Mouse (Mus musculus) heart, adult 18-20 months (tissue): ENCODE measurements around the gene Ankrd6. TPM values are rescaled to one million over a fixed set of nuclear protein-coding genes. Genes with fewer than 3 reads are reported as not detected.
A peak's percentile ranks its signal among the peaks of the same experiment; 100 is the strongest.

Experiments used
- DNase-seq, 2 experiments: peaks; one replicate each; pipeline ENCODE4 v3.0.0; 2021 to 2022; ENCODE audit warnings: mixed read lengths in 1 of 2
- total RNA-seq, 2 experiments: library from RNA; stranded (reverse); gene quantifications; 2 replicates each; pipeline ENCODE4 v1.2.3; 2021

Ankrd6 gene
- total RNA-seq, 2 experiments from 2014 or later: 4.8 to 5.9 TPM

DNA sequence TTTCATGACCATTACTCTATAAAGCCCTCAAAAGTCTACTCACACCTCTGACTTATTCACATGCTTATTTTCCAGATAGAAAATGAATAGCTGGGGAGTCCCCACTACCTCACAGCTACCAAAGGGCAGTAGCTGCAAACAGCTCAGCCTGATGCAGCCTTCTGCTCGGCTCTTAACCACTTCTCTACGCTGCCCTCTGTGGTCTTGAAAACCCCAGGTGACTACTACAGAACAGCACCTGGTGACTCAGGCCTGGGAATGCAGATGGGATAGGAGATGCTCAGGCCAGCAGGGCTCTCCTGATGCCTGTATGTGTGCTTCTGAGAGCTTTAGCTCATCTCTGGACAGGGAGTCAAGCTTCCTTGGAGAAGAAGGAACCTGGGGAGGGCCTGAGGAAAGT, 45.3 kb downstream of the Ankrd6 start:
- DNase-seq: no peak

DNA sequence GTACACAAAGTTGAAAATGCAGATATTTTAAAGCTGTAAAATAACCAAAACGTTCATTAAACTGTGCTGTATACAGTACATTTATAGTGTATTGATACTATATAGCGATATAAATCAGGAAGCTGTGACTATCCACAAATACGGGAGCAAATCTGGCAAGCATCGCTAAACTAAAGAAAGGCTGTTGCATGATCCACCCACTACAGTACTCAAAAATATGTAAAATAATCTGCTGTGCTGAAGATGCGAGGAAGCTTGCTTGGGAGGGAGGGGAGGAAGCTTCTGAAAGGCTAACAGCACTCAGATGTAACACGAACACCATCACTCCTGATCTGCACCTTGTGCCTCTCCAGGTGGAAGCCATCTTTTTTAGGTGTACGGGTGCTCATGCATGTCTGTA, 46.8 kb downstream of the Ankrd6 start:
- DNase-seq: no peak

DNA sequence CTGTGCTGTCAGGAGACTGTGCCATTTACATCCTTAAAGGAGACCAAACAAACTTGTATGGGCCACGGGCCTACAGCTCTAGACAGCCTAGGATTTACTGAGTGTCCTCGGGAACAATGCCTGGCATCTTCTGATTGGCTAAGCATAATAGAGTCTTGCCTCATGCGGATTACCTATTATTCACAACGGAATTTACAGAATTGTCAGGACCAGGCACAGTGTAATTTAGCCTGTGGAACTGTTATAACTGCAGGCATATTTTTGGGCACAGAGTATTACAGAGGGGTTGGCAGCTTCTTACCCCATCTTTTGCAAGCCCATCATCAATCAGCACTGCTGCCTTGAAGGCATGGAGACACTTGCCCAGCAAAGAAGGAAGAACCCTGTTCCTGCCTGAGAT, 51.6 kb downstream of the Ankrd6 start:
- DNase-seq: no peak

DNA sequence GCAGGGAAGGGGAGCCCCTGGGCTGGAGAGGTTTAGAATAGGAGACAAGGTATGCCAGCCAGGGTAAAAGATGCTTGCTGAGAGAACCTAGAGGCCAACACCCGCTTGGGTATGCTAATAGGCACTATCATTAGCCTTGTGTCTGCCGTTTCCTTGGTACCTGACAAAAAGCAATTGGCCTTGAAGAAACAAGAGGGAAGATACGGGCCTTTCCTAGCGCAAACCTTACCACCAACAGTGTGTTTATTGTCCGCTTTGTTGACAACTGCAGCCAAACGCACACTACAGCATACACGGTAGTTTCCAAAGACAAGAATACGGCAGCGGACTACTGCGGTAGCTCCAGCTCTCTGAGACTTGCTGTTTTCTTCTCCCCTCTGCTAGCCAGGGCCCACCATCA, 59.3 kb downstream of the Ankrd6 start:
- no peak for DNase-seq

DNA sequence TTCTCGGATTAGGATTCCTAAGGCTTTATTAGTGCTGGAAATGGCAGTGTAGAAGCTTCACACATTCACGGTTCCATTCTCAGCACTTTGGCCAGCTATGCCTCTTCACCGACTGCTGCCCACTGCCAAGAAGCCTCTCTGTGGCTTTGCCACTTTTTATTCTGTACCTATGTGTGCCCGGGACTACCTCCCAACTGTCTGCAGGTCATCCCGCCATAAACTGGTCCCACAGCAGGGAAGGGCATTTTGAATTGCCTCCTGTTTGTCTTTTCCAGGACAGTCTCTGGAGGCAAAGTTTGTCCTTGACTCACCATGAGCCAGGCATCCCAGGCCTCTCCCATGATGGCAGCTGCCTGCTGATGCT, 59.9 kb downstream of the Ankrd6 start:
- DNase-seq: no peak

DNA sequence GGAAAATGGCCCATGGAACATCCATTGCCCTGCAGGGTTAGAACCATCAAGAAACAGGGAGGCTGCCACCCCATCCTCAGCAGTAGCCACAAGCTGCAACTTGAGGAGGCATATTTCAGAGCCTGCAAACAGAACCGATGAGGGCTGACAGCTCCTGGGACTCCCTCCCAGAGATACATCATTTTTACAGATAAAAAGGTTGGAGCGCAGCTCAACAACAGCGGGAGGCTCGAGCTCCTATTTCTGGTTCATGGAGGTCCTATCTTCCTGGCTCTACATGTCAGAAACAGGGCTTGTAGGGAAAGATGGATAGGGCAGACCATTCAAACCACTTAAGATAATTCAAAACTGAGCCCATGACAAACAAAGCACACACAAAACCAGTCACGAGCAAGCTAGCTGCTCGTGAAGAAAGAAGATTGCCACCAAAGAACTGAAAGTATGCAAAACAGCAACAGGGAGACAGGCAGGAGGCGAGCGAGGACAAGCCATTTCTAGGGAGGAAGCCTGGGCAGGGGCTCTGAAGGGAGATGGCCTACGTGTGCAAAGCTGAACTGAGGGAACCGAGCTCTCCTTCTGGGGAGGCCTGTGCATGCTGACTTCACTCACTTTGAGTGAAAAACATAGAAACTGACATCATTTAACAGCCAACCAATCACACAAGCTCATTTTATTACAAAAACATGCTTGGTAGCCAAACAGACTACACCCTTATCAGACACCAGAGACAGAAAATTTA, 60.5 kb downstream of the Ankrd6 start:
- DNase-seq: peak; percentile 44 to 49

DNA sequence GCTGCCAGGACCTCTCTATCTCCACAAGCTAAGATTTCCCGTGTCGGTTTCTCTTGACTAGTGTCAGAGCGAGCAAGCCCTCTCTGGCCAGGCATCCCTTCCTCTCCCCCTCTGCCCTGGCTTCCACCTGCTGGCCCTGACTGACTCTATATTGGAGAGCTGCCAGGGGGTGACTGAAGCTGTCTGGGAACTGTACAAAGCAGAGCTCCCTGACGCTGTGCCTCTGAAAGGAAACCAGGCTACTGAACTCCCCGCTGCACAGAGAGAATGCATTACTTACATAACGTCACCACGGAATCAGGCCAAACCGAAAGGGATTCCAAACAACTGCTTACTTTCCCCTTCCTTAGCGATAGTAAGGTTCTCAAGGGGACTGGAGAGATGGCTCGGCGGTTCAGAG, 61.4 kb downstream of the Ankrd6 start:
- peak; percentile 81 to 82 for DNase-seq

DNA sequence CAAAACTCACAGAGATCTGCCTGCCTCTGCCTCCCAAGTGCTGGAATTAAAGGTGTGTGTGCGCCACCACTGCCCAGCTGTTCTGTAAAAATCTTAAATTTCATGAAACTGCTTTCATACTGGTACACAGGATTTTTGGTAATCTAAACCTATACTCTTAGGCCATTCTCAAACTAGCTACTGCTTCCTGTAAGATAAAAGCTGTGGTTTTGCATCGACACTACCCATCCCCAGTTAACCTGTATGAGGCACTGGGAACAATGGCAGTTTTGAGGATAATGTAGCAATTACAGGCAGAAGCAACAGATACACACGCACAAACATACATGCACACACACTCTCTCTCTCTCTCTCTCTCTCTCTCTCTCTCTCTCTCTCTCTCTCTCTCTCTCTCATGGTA, 64.2 kb downstream of the Ankrd6 start:
- no peak for DNase-seq

DNA sequence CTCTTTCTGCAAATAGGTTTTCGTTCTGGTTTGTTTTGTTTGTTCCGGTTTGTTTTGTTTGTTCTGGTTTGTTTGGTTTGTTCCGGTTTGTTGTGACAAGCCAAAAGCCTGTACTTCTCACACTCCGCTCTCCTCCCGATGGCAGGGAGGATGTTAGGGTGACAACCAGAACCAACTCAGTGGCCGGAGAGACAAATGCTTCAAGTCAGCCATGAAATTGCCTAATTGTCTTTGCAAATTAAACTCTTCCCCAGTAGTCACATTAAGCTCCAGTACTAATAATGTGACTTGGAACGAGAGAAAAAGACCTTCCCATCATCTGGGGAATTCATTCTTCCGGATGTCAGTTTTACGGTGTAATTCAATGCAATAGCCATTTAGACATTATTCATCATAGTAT, 66.0 kb downstream of the Ankrd6 start:
- DNase-seq: no peak

DNA sequence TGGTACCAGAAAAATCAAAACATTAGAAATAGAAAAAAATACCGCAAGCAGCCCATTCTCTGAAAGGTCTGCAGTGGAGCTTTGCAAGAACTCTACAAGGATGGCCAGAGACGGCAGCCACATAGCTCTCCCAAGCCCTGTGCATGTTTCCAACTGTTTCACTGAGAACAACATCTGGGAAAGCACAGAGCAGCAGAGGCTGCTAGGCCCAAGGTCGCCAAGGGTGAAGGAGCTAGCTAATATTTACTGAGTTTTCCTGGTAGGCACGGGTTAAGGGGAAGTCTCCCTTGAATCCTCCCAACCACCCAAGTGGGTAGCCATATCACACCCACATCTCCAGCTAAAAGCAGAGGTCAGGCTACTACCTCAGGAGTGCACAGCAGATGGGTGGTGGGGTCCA, 69.6 kb downstream of the Ankrd6 start:
- no peak for DNase-seq

DNA sequence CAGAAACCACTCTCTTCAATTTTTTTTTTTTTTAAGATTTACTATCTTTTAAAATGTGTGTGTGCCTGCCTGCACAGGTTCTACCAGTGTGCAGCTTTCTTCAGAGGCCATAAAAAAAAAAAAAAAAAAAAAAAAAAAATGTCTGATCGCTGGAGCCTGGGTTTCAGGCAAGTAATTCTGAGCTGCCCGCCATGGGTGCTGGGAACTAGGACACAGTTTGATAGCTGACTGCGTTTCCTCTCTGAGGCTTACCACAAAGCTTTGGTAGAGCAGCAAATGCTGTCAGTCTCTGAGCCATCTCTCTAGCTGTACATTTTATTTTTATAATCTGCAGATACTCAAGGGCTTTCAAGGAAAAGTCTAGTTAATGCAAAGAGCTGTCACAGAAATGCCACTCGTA, 76.0 kb downstream of the Ankrd6 start:
- DNase-seq: no peak

DNA sequence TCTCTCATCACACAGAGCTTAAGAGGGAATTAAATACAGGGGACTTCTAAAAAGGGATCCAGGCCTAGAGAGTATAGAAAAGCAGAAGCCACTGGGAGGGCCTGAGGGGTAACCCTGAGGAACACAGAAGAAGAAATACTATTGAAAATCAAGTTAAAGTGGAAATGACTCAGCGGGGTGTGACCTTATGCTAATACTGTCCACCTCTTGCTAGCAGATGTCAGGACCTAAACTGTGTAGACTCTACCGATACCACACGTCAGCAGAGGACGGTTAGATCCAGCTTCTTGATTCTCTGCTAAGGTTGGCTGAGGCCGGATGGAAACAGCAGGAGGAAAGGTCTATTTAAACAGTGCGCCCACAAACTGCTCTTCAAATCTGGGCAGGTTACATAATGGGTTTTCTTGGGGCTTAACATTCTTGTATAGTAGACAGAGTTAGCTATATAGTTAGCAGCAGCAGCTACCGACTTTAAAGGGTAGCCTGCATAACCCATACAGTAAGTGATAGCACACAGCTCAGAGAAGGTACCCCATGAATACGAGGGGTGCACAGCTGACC, 78.4 kb downstream of the Ankrd6 start:
- DNase-seq: no peak

DNA sequence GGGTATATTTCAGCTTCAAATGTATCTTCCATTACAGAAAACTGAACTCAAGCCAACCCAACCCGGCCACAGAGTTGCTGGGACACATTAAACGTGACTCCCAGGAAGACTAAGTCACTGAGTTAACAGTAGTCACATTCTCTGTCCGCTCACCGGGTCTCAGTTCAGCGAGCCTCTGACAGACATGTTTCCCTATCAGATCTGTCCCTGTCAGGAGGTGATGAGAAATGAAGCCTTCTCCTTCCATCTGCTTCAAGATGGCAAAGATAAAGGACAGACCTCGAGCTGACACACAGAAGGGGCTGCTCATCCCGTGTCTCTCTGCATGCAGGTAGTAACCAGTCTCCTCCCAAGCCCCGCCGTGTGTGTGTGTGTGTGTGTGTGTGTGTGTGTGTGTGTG, 81.3 kb downstream of the Ankrd6 start:
- DNase-seq: no peak

DNA sequence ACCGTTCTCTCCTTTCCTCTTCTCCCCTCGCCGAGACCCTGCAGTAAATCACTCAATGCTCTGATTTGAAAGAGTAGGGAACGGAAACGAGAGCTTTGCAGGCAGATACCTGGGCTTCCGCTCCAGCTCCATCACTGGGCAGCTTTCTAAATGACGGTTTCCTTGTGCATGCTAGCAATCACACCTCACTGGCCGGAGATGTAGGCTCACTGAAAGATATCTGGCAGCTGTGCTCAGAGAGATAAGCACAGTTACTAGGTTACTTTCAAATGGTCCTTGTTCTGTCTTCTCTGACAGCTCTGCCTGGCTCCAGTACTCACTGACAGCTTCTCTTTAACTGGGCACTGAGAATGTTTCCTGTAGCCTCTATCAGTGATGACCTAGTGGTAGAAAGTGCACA, 81.8 kb downstream of the Ankrd6 start:
- no peak for DNase-seq

DNA sequence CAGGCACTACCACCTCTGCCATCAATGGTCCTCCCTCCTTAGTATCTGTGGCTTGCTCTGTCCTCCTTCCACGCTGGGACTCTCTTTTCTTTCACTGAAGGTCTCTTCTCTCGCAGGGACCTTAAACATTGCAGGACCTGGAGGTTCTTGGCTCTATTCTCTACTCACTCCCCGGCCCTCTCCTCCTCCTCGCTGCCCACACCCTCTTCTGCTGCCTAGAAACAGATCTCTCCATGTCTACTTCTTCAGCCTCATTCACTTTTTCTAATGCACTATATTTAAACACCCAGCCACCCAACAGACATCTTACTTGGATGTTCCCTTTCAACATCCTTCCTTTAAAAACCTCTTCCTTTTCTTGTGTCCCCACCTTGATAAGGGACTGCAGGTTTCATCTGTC, 82.2 kb downstream of the Ankrd6 start:
- DNase-seq: no peak

DNA sequence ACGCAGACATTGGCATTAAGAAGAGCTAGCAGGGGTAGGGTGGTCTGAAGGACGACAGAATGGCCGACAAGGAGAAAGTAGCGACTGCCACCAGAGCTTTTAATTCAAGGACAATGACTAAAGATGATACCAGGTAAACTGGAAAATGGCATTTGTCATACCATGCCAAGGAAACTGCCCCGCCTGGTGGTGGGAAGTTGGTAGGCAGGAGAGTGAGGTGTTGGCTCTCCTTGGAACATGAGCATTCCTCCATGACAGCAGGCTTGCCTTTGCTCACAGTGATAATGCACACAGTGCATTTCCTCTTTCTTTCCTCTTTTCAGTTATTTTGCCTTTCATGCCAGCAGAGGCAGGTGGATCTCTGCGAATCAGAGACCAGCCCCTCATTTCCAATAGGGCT, 83.2 kb downstream of the Ankrd6 start:
- DNase-seq: no peak

DNA sequence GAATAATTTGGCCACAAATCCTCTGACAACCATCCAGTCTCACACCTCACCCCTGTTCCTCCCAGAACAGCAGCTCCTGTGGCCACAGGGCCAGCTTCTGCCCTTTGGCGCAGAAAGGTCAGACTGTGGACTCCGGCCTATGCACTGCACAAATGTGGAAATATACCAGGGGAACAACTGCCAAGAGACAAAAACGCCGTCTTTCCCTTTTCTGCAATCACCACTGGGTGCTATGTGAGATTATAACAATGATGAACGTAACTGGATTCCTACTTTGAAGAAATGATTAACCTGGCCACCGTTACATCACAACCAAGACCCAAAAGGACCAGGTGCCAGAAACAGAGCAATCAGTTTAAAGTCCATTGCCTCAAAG, 85.8 kb downstream of the Ankrd6 start:
- no peak for DNase-seq

DNA sequence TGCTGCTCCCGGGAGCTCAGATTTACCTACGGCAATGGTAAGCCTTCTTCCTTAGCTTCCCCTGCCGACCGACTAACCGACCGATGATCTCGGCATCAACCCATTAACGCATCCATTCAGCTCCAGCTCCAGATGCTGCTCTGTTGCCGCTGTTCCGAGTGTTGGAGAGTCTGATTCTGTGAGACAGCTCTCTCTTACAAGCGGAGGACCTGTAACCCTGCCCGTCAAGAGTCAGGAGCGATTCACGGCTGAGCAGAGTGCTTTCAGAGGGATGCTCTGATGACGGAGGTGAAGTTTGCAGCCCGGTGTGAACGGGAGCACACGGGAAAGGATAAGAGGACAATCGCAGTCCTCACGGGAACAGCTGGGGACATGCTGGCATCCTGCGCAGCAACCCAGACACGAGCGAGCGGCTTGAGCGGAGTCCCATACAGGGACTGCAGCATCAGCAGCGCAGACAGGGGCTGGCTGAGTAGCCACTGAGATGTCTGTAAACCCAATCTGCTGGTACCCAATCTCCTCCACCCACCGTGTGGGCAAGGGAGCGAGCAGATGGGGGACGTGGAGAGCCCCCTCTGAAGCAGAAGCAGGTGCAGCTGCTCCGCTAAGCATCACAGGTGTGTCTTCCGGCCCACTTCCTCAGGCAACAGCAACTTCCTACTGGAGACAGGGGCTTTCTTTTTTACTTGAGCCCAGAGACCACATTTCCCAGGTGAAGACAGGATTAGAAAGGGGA, 86.3 kb downstream of the Ankrd6 start:
- no peak for DNase-seq

DNA sequence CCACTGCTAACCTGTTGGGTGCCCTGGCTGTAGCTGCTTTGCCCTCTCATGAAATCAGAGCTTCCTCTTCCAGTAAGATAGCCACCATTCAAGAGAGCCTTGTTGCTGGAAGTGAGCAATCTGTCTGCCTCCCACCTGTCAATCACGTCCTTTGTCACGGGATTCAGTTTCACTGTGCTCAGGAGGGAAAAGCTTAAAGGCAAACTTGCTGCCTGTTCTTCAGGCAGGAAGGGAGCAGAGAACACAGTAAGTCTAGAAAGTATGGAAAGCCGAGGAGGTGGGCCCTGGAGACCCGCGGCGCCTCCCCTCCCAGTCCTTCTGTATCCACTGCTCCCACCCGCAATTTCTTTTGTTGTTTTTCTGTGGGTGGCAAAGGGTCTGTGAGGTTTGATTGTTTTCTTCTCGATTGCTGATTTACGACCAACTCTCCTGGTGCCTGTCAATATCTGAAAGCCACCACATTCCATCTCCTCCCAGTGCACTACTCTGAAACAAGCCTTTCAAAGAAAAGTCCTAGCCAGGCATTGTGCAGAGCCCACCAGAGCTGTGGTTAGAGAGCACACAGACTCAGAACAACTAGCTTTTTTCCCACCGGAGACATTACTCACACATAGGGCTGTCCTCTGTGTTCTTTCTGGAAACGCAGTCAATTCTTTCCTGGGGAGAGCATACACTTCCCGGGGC, 87.1 kb downstream of the Ankrd6 start:
- no peak for DNase-seq

DNA sequence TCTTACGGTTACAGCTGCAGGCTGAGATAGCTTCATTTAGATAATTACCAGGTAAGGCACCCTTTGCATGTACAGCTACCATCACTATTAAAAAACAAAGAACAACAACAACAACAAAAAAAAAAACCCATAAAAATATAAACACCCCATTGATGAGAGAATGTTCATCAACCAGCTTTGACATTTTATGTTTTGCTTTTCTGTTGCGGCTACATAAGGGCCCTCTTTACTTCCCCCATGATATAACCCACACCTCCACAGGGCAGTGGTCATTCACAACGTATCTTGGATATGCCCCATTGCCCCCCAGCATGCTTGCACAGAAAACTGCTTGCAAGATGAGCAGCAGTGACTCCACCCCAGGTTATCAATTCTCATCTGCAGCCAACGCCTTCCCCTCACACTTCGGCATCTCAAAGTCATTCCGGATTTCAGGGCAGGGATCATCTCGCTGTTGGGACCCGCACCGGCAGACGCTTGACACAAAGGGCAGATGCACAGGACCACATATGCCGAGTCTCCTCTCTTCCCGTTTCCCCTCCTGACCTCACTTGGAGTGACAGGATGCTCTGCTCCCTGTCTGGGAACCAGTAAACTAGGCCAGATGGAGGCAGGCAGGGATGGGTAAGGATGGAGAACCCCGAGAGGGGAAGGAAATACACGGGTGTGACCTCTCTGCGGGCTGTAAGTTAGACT, 87.7 kb downstream of the Ankrd6 start:
- DNase-seq: no peak

DNA sequence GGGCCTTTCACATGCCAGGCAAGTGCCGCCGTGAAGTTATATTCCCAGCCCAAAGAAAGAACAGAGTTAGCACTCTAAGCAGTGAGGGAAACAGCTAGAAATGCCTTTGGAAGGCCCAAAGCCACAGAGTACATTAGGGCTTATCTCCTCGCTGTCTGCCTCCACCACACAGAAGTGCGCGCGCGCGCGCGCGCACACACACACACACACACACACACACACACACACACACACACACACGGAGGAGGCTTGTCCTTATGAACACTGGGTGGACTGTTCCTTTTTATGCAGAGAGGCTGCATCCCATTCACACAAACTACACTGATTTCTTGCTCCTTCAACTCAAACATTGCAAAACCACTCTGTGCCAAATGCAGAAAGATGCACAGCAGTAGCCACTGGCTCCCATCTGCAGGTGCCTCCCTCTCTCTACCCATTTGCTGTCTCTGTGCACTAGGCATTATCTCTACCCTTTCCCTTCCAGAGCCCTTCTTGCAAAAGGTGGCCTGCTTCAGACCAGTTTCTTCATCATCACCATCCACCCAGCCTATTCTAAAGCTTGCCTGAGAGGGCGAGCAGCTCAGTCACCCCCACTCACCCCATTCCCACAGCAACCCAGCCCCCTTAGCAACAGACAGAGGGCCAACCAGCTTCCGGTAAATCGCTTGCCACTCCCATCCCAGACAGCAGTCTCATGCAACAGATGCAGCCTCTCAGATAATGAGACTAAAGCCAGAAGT, 88.5 kb downstream of the Ankrd6 start:
- DNase-seq: no peak
